Mouse (Mus musculus): Measurements from ENCODE around the gene Ache.

The Ache gene

DNA sequence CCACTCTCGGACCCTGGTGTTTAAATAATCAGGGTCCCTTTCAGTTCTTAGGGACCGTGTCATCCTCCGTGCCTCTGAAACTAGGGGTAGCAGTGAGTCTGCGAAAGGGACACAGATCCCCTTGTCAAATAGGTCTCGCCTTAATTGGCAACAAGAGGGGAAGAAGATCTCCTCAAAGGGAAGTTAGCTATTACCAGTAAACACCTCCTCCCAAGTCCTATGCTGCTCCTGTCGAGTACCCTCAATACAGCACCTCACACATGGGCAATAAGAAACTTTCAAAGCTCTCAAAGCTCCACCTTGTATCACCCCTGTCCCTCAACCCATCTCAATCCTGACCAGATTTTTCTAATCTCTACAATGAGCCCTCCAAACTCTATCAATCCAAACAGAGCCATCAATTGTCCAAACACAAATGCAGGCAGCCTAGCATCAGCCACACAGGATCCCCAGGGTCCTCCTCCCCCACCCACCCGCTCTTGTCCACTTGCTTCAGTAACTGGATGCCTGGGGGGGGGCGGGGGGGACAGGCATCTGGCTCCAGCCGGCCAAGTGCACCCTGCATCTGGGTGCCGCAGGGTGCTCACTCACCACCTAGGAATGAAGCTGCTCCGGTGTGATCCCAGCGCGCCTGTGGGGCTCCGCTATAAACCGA is 45.7 kb downstream of the Ache start:
- intact Hi-C loops (cut with DNase I), result loop anchor here (10.0 kb wide), 1 partner anchor 172 kb away; the partner anchor contains the start of gene Pop7

DNA sequence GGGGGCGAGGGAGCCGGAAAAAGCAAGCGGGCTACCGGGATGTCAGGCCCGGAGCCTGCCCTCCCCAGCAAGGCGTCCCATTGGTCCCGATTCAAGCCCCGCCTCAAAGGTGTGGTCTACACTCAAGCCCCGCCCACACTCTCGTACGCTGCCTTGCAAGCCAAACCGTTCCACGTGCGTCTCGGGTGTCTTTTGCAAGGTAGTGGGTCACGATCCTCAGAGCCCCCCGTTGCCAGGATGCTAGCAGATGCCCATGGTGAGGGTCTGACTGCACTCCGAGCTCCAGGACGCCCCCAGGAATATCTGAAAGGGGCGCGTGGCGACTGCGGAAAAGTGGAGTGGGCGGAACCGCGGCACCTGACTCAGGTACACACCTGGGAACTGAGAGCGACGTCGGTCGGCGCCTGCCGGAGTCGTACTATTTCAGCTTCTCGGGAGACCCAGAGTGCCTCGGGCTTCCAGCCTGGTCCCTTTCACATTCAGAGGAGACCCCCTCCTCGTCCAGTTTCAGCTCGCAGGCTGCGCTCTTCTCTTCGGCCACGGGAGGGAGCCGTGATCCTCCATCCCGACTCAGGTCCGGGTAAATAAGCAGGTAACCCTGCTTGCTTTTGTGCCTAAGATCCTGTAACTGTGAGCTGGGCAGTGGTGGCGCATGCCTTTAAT is 46.3 kb downstream of the Ache start, which contains the start of gene Slc12a9:
Gene Slc12a9, minus strand, starts transcription at position 86 of the 663 bp plus-strand sequence.
- intact Hi-C loops (cut with DNase I), result loop anchor here (10.0 kb wide), 1 partner anchor 171 kb away; the partner anchor contains the start of gene Pop7

DNA sequence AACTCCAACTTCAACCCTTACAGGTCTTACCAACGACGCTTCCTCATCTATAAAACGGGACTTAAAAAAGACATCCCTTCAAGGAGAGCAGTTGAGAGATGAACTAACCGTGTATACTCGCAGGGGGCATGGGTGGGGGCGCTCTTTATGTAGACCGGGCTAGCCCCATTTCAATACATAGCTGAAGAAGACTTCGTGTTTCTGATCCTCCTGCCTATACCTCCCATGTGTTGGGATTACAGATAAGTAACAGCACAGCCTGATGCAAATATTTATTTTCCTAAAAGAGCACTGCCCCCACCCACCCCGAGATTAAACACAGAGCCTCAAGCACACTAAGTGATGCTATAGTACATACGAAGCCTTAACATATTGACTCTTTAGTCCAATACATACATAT is 47.0 kb downstream of the Ache start:
- intact Hi-C loops (cut with DNase I), result loop anchor here (10.0 kb wide), 1 partner anchor 170 kb away; the partner anchor contains the start of gene Pop7

DNA sequence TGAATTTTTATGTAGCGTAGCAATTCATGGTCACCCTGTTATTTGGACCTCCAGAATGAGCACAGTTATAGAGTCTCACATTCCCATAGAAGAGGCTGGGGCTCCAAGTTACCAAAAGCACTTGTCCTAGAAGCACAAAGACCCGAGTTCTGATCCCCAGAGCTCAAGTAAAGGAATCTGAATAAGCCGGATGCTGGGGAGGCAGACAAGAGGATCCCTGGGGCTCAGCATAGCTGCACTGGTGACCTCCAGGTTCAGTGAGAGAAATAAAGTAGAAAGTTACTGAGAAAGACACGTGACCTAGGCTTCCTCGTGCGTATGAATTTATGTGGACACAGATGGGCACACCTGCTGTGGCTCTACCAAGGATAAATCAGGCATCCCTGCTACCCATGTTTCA is 47.7 kb downstream of the Ache start:
- intact Hi-C loops (cut with DNase I), result loop anchor here (5.0 to 10.0 kb wide), 2 partner anchors 37 to 170 kb away; partner anchors contain the start of gene Pop7

DNA sequence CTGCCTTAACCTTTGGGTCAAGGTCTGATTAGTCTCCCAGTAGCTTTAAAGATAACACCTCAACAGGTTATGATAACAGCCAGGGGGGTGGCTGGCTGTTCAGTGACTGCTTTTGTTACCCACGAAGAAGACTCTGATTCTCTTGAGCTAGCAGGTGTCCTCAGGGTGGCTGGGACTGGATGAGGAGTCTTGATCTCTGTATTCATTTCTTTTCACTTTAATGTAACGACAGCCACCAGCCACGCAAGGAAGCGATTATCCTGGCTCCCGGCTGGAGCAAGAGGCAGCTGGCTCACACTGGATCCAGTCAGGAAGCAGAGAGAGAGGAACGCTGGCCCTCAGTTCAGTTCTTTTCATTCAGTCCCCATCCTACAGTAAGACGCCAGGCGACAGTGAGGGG is 49.9 kb downstream of the Ache start:
- intact Hi-C loops (cut with DNase I), result loop anchor here (5.0 to 10.0 kb wide), 2 partner anchors 35 to 168 kb away; partner anchors contain the start of gene Pop7

DNA sequence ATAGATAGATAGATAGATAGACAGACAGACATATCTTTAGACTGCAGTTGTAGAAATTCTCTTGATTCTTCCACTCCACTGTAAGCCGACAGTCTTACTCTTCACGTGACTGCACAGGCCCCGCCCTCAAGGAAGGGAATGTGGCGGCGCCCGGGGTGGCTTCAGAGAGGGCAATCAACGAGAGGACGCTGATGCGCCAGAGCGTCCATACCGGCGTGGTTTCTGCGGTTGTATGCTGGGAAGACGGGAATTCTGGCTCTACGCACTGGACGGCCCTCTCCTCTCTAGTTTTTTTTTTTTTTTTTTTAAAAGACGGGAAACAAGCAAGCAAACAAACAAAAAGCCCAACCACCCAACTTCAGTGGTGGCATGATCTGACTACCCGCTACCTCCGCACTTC is 50.9 kb downstream of the Ache start:
- intact Hi-C loops (cut with DNase I), result loop anchor here (5.0 to 10.0 kb wide), 2 partner anchors 34 to 167 kb away; partner anchors contain the start of gene Pop7

DNA sequence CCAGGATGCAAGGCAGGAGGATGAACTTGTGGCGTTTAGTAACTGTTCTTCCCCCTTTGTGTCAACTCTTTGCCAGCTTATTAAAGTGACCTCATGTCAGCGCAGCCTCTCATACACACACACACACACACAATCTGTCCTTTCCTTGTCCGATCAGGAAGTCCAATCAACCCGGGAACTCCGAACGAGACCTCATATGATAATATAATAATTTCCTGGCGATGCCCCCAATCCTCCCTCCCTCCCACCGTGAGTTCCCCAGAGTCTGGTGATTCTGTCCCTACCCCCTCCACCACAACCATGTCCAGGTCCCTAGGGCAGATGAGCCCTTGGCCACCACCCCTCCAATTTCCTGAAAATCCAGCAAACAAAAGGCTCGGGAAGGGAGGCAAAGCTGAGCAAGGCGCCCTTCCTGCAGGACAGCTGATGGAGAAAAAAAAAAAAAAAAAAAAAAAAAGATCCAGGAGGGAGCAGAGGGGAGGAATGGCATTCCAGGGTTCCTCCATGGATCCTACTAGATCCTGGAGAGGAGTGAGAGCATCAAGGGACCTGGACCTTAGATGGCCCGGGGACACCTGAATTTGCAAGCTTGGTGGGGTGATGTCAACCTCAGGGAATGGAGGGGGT is 51.5 kb downstream of the Ache start:
- intact Hi-C loops (cut with DNase I), result loop anchor here (5.0 to 10.0 kb wide), 2 partner anchors 34 to 166 kb away; partner anchors contain the start of gene Pop7

DNA sequence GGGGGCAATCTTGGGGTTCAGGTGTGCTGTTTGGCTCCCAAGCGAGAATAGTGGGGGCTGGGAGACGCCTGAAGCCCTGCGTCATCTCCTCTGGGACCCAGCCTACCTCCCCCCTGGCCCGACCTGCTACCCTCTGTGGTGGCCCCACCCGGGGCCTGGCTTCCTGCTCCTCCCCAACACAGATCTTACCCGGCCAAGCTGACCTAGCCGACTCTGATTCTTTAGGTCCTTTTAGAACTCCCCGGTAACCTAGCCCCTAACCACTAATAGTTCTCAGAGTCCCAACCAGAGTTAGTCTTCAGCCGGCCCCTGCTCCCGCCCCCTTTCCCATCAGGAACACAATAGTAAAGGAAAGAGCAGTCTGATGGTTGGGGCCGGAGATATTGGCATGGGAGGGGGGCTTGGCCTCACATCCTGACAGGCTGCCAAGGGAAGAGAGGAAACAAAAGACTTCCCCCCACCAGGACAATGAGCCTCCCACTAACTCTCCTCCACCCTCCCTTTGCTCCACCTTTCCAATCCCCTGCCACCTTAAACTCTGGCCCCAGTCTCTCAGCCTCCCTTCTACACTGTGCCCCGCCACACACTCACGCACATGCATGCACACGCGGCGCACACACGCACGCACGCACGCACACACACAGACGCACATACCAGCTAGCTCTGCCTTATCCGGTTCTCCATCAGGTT is 52.1 kb downstream of the Ache start:
- intact Hi-C loops (cut with DNase I), result loop anchor here (5.0 to 10.0 kb wide), 2 partner anchors 33 to 165 kb away; partner anchors contain the start of gene Pop7

DNA sequence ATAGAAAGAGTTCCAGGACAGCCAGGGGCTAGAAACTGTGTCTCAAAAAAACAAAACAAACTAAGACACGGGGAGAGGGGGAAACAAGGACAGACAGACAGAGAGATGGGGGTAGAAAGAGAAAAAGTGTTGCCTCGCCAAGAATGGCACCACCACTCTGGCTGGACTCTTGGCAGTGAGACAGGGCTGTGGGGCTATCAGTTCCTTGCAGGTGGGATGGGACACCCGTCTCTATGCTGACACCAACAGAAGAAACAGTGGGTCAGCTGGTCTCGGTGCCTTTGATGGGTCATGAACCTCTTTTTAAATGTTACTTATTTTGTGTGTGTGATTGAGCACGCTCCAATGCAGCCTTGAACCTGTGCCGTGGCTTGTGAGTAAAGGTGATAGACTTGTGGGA is 52.9 kb downstream of the Ache start:
- intact Hi-C loops (cut with DNase I), result no loop called here

DNA sequence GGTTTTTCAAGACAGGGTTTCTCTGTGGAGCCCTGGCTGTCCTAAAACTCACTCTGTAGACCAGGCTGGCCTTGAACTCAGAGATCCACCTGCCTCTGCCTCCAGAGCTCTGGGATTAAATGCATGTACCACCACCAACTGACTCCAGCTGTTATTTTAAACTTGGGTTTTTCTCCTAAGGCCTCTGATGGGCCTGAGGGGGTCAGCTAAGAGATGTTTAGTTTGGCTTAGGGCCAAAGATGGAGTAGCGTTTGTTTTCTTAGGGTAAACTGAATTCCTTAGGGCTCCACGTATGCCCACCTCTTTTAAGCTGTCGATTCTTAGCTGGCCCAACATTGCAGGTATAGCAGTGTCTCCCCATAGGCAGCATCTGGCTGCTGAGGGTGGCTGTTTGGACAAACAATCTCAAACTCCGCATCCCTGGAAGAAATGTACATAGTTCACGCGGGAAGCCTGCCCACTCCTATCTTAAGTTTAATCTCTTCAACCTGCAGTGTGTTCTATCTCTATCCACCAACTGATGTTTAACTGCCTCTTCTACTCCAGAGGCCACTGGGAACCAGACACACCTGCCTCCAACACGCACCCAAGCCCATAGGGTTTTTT is 55.2 kb downstream of the Ache start:
- intact Hi-C loops (cut with DNase I), result no loop called here

DNA sequence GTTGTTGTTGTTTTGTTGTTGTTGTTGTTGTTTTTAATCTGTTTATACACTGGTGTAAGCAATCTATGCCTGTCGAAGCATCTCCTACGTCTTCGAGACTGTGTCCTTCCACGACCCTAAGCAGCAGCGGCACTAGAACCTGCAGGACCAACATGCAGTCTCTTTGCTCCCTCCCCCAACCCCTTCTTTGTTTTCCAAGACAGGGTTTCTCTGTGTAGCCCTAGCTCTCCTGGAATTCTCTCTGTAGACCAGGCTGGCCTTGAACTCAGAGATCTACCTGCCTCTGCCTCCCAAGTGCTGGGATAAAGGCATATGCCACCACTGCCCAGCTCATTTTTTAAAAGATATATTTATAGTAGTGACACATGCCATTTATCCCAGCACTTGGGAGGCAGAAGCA is 56.1 kb downstream of the Ache start:
- intact Hi-C loops (cut with DNase I), result no loop called here

DNA sequence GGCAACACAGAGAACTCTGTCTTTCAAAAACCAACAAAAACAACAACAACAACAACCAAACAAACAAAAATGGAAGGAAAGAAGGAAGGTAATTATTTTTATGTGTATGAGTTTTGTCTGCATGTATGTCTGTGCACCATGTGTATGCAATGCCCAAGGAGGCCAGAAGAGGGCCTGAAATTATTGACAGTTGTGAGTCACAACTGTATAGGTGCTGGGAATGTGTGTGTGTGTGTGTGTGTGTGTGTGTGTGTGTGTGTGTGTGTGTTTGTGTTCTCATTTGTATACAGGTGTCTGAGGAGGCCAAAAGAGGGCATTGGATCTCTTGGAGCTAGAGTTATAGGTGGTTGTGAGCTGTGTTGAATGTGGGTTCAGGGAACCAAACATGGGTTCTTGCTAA is 56.5 kb downstream of the Ache start:
- intact Hi-C loops (cut with DNase I), result no loop called here

Small RNA genes lying within 50 kb of the gene (microRNA-seq; reads per million reads assigned to microRNA genes)
- 0.23 to 1.1 reads per million in 2 experiments for gene Mir7036
- 0.11 to 0.12 reads per million in 2 experiments for gene Mir8116

All from adrenal gland (tissue).